Mouse (Mus musculus): ENCODE measurements around the gene Uhmk1.

DNA sequence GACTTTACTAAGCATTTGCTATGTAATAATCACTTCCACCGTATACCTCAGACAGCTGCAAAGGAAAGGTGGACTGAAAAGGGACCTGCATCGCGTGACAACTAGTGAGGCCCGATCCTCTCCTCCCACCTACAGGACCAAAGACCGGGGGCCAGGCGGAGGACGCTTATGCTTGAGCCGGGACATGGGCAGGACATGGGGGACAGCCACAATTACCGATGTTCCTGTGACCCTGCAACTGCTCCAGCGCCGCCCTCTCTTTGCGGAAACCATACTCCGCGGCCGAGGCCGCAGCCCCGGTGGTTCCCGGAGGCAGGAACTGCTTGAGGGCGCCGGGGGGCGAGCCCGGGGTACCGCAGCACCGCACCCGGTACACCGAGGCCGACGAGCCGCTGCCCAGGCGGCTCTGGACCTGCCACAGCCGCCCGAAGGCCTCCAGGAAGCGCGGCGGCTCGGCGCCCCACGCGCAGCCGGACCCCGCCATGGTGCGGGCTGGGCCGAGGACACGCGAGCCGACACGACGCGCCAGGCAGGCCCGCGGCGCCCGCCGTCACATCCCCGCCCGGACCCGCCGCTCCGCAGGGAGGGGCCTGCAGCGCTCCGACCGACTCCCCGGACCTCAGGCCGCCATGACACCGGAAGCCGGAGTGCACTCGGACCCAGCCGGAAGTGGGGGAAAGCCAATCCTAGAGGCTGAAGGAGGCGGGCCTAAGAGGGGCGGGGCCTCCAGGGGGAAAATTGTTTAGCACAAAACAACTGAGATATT, at the start of gene Uhmk1:
- no peak for TF ChIP-seq CTCF (IDR thresholded peaks at IDR 0.05; ENCODE audit: borderline replicate concordance, extremely low read depth, insufficient read depth, insufficient read length)
- peak; percentile 84 for TF ChIP-seq POLR2A (IDR thresholded peaks at IDR 0.05; ENCODE audit: borderline replicate concordance, extremely low read depth, insufficient read depth, insufficient read length, poor library complexity, severe bottlenecking)
